11 mouse cellular contexts compared by ENCODE assay signal in genomic region chr2:4501257-4502027, GRCm38 (mm10).
DNase-seq lines count a peak whose midpoint lies in the region; ATAC-seq and TF ChIP-seq lines count a peak whose summit lies in the region.
"Had no signal": no experiment of that assay in that cellular context is flagged by ENCODE, and none has a peak within 500 bp of the region (broad histone marks: within the 10 kb centered on the region; RNA-seq: fewer than 3 reads in every experiment).

No protein-coding gene starts in this region.

- H3K4me2 ChIP-seq in heart, embryonic 16.5 days (ENCODE audit: low read depth, low read length) = no peak overlapping the region
- no peak overlapping the region for H3K4me2 ChIP-seq in stomach, postnatal 0 days (replicated peaks; ENCODE audit: low read depth)

- H3K27ac ChIP-seq in heart, embryonic 16.5 days (ENCODE audit: low read length) = peak overlapping the region; percentile 41; the same call in 1 of the 2 replicates
- no peak overlapping the region for H3K27ac ChIP-seq in stomach, postnatal 0 days (replicated peaks)
- H3K27ac ChIP-seq: layer of hippocampus, adult 2 months had no signal

- H3K4me1 ChIP-seq in heart, embryonic 16.5 days (ENCODE audit: control insufficient read depth, insufficient read depth, low read length) = peaks cover 9% of the 10 kb centered on the region; the same call in 1 of the 2 replicates
- no peaks in the 10 kb centered on the region for H3K4me1 ChIP-seq in stomach, postnatal 0 days (replicated peaks; ENCODE audit: control insufficient read depth, insufficient read depth)

- ATAC-seq in heart, embryonic 16.5 days (replicated peaks; ENCODE audit: extremely low read depth, insufficient read depth, low FRiP score) = peak; percentile 41; the same call in 1 of the 2 replicates
- no peak for ATAC-seq in stomach, postnatal 0 days (ENCODE audit: low FRiP score, low TSS enrichment)

- DNase-seq in gastrocnemius, postnatal 25 days = peak; percentile 17
- DNase-seq in gastrocnemius, adult 18-20 months (ENCODE audit: low spot score) = no peak
- DNase-seq in adrenal gland, adult 8-10 months = peak; percentile 42
- DNase-seq in kidney, postnatal 4 days = peak; percentile 49 to 62
- no peak for DNase-seq in spleen, postnatal 4 days (ENCODE audit: low spot score in 2 of 2)
- no peak for DNase-seq in embryo, embryonic 10.5 days (ENCODE audit: low spot score)
- DNase-seq in stomach, postnatal 0 days (ENCODE audit: low spot score) = no peak
- DNase-seq: cerebellum, postnatal 36 days; right cerebral cortex, postnatal 14 days had no signal

- TF ChIP-seq CTCF in stomach, postnatal 0 days (IDR thresholded peaks at IDR 0.05; ENCODE audit: low read depth) = no peak

- H3K36me3 ChIP-seq in heart, embryonic 16.5 days (ENCODE audit: control insufficient read depth, insufficient read depth) = no peaks in the 10 kb centered on the region; the same call in 1 of the 2 replicates
- no peaks in the 10 kb centered on the region for H3K36me3 ChIP-seq in stomach, postnatal 0 days (ENCODE audit: control insufficient read depth, insufficient read depth, low read length)

- H3K27me3 ChIP-seq in heart, embryonic 16.5 days (ENCODE audit: control insufficient read depth, insufficient read depth, low read length) = no peaks in the 10 kb centered on the region
- H3K27me3 ChIP-seq in stomach, postnatal 0 days (ENCODE audit: control insufficient read depth, insufficient read depth, low read length) = no peaks in the 10 kb centered on the region

- H3K9ac ChIP-seq in heart, embryonic 16.5 days (ENCODE audit: low read length) = no peak overlapping the region
- no peak overlapping the region for H3K9ac ChIP-seq in stomach, postnatal 0 days (ENCODE audit: low read length)

- no peak overlapping the region for H3K4me3 ChIP-seq in heart, embryonic 16.5 days (ENCODE audit: low read length)
- no peak overlapping the region for H3K4me3 ChIP-seq in stomach, postnatal 0 days (ENCODE audit: low read depth, low read length)
- H3K4me3 ChIP-seq: layer of hippocampus, adult 2 months had no signal

- H3K9me3 ChIP-seq in heart, embryonic 16.5 days (replicated peaks; ENCODE audit: control insufficient read depth, low read length) = no peaks in the 10 kb centered on the region
- no peaks in the 10 kb centered on the region for H3K9me3 ChIP-seq in stomach, postnatal 0 days (ENCODE audit: control insufficient read depth, low read length)

- WGBS in heart, embryonic 16.5 days = 56% methylated on average over 15 of the region's 15 CpGs
- 53% methylated on average over 15 of the region's 15 CpGs for WGBS in stomach, postnatal 0 days

- no peak for TF ChIP-seq EP300 in stomach, postnatal 0 days (optimal IDR thresholded peaks at IDR 0.05)

Comparison
In these comparisons a context has a peak if more than half of its experiments do, and no peak if none do; other contexts are left out.
1. DNase-seq: peak in gastrocnemius, postnatal 25 days (single experiment), adrenal gland, adult 8-10 months (single experiment) and kidney, postnatal 4 days (2 of 2); none in gastrocnemius, adult 18-20 months (single experiment), spleen, postnatal 4 days (0 of 2), embryo, embryonic 10.5 days (single experiment) and stomach, postnatal 0 days (single experiment).